Mouse (Mus musculus): ENCODE results near the gene Klk1b1.
"Not testable (repeated sequence)": the region's sequence is repeated elsewhere in the genome, so short reads cannot be mapped to it uniquely, and the experiment has no call there.

Gene Klk1b1

GRCm38 (mm10) chr7:43966451-43966850, at the start of gene Klk1b1:
Gene Klk1b1 (plus strand): TSS chr7:43966751.
- DNase-seq: no peak

- DNase-seq: no peak
Observed at GRCm38 (mm10) chr7:43918426-43918825, 48.1 kb upstream of the Klk1b1 start.

- DNase-seq: no peak
Observed at GRCm38 (mm10) chr7:43918871-43919270, 47.7 kb upstream of the Klk1b1 start.

- DNase-seq: peak; percentile 70
Observed at GRCm38 (mm10) chr7:43919559-43920451, 46.7 kb upstream of the Klk1b1 start.

- no peak for DNase-seq
Observed at GRCm38 (mm10) chr7:43920582-43920981, 46.0 kb upstream of the Klk1b1 start.

GRCm38 (mm10) chr7:43921087-43921486, 45.5 kb upstream of the Klk1b1 start:
- DNase-seq: no peak

GRCm38 (mm10) chr7:43921941-43922340, 44.6 kb upstream of the Klk1b1 start:
- DNase-seq: no peak

GRCm38 (mm10) chr7:43925985-43926384, 40.6 kb upstream of the Klk1b1 start:
- DNase-seq: no peak

GRCm38 (mm10) chr7:43928521-43928920, 38.0 kb upstream of the Klk1b1 start:
- DNase-seq: peak; percentile 13

- DNase-seq: no peak
Observed at GRCm38 (mm10) chr7:43932337-43932736, 34.2 kb upstream of the Klk1b1 start.

- no peak for DNase-seq
Observed at GRCm38 (mm10) chr7:43933440-43933839, 33.1 kb upstream of the Klk1b1 start, which contains the start of gene Klk15. Gene Klk15 (plus strand): TSS chr7:43933740.

- no peak for DNase-seq
Observed at GRCm38 (mm10) chr7:43934747-43935146, 31.8 kb upstream of the Klk1b1 start.

- no peak for DNase-seq
Observed at GRCm38 (mm10) chr7:43936551-43936950, 30.0 kb upstream of the Klk1b1 start.

- not testable (repeated sequence) for DNase-seq
Observed at GRCm38 (mm10) chr7:43942293-43942692, 24.3 kb upstream of the Klk1b1 start.

GRCm38 (mm10) chr7:43944727-43945264, 21.8 kb upstream of the Klk1b1 start:
- no peak for DNase-seq

- DNase-seq: no peak
Observed at GRCm38 (mm10) chr7:43950364-43950763, 16.2 kb upstream of the Klk1b1 start, which contains the start of gene Klk1b8. Gene Klk1b8 (plus strand): TSS chr7:43950664.

- DNase-seq: no peak
Observed at GRCm38 (mm10) chr7:43952703-43953102, 13.8 kb upstream of the Klk1b1 start.

- DNase-seq: no peak
Observed at GRCm38 (mm10) chr7:43967058-43967457, 507 bp downstream of the Klk1b1 start.

GRCm38 (mm10) chr7:43967612-43968011, 1.1 kb downstream of the Klk1b1 start:
- DNase-seq: no peak

- not testable (repeated sequence) for DNase-seq
Observed at GRCm38 (mm10) chr7:43975761-43976160, 9.2 kb downstream of the Klk1b1 start, which contains the start of gene Klk1b9. Gene Klk1b9 (plus strand): TSS chr7:43976061.

- DNase-seq: no peak
Observed at GRCm38 (mm10) chr7:43985657-43986056, 19.1 kb downstream of the Klk1b1 start.

- not testable (repeated sequence) for DNase-seq
Observed at GRCm38 (mm10) chr7:43994821-43995220, 28.3 kb downstream of the Klk1b1 start.

GRCm38 (mm10) chr7:43995577-43995976, 29.0 kb downstream of the Klk1b1 start, which contains the start of gene Klk1b11:
Gene Klk1b11 (plus strand): TSS chr7:43995877.
- DNase-seq: not testable (repeated sequence)

GRCm38 (mm10) chr7:44004847-44005246, 38.3 kb downstream of the Klk1b1 start:
- DNase-seq: no peak

All from right cerebral cortex, postnatal 14 days (tissue).